Mouse (Mus musculus): ENCODE data around the gene Col24a1.
"Not testable (repeated sequence)": the region's sequence is repeated elsewhere in the genome, so short reads cannot be mapped to it uniquely, and the experiment has no call there.

The Col24a1 gene

GRCm38 (mm10) chr3:145353951-145354350, 61.7 kb downstream of the Col24a1 start:
- DNase-seq (ENCODE audit: low spot score in 2 of 2): no peak

GRCm38 (mm10) chr3:145356865-145357487, 64.7 kb downstream of the Col24a1 start:
- no peak for DNase-seq (ENCODE audit: low spot score in 2 of 2)

- no peak for DNase-seq (ENCODE audit: low spot score in 2 of 2)
These were observed 73.0 kb downstream of the Col24a1 start for GRCm38 (mm10) chr3:145365227-145365626.

- DNase-seq (ENCODE audit: low spot score in 2 of 2): no peak
These were observed 75.0 kb downstream of the Col24a1 start for GRCm38 (mm10) chr3:145367176-145367717.

GRCm38 (mm10) chr3:145376298-145376697, 84.0 kb downstream of the Col24a1 start:
- DNase-seq (ENCODE audit: low spot score in 2 of 2): no peak

GRCm38 (mm10) chr3:145383095-145383494, 90.8 kb downstream of the Col24a1 start:
- DNase-seq (ENCODE audit: low spot score in 2 of 2): no peak

GRCm38 (mm10) chr3:145386434-145386833, 94.2 kb downstream of the Col24a1 start:
- DNase-seq (ENCODE audit: low spot score in 2 of 2): no peak

- DNase-seq (ENCODE audit: low spot score in 2 of 2): no peak
These were observed 98.4 kb downstream of the Col24a1 start for GRCm38 (mm10) chr3:145390681-145391080.

GRCm38 (mm10) chr3:145391986-145392659, 99.9 kb downstream of the Col24a1 start:
- no peak for DNase-seq (ENCODE audit: low spot score in 2 of 2)

GRCm38 (mm10) chr3:145399173-145399572, 106.9 kb downstream of the Col24a1 start:
- DNase-seq (ENCODE audit: low spot score in 2 of 2): no peak

- no peak for DNase-seq (ENCODE audit: low spot score in 2 of 2)
These were observed 110.0 kb downstream of the Col24a1 start for GRCm38 (mm10) chr3:145402257-145402656.

GRCm38 (mm10) chr3:145402994-145403393, 110.7 kb downstream of the Col24a1 start:
- no peak for DNase-seq (ENCODE audit: low spot score in 2 of 2)

- peak in 1 of 2 experiments; percentile 22 for DNase-seq (ENCODE audit: low spot score in 2 of 2)
These were observed 115.8 kb downstream of the Col24a1 start for GRCm38 (mm10) chr3:145408045-145408444.

GRCm38 (mm10) chr3:145412137-145412536, 119.9 kb downstream of the Col24a1 start:
- no peak for DNase-seq (ENCODE audit: low spot score in 2 of 2)

- no peak for DNase-seq (ENCODE audit: low spot score in 2 of 2)
These were observed 122.1 kb downstream of the Col24a1 start for GRCm38 (mm10) chr3:145414362-145414761.

- no peak for DNase-seq (ENCODE audit: low spot score in 2 of 2)
These were observed 125.5 kb downstream of the Col24a1 start for GRCm38 (mm10) chr3:145417809-145418208.

- DNase-seq (ENCODE audit: low spot score in 2 of 2): no peak
These were observed 128.1 kb downstream of the Col24a1 start for GRCm38 (mm10) chr3:145420421-145420820.

- DNase-seq (ENCODE audit: low spot score in 2 of 2): no peak
These were observed 129.8 kb downstream of the Col24a1 start for GRCm38 (mm10) chr3:145422044-145422443.

- DNase-seq (ENCODE audit: low spot score in 2 of 2): no peak
These were observed 146.1 kb downstream of the Col24a1 start for GRCm38 (mm10) chr3:145438352-145438751.

- DNase-seq (ENCODE audit: low spot score in 2 of 2): no peak
These were observed 146.8 kb downstream of the Col24a1 start for GRCm38 (mm10) chr3:145439086-145439485.

- no peak for DNase-seq (ENCODE audit: low spot score in 2 of 2)
These were observed 148.7 kb downstream of the Col24a1 start for GRCm38 (mm10) chr3:145440993-145441392.

- DNase-seq (ENCODE audit: low spot score in 2 of 2): no peak
These were observed 150.0 kb downstream of the Col24a1 start for GRCm38 (mm10) chr3:145442268-145442667.

- DNase-seq (ENCODE audit: low spot score in 2 of 2): not testable (repeated sequence)
These were observed 150.9 kb downstream of the Col24a1 start for GRCm38 (mm10) chr3:145443167-145443566.

Measured in spleen, postnatal 10 days (tissue).